Mouse (Mus musculus): Measurements from ENCODE around the gene 1600012H06Rik.
"Not testable (repeated sequence)": the region's sequence is repeated elsewhere in the genome, so short reads cannot be mapped to it uniquely, and the experiment has no call there.

DNA sequence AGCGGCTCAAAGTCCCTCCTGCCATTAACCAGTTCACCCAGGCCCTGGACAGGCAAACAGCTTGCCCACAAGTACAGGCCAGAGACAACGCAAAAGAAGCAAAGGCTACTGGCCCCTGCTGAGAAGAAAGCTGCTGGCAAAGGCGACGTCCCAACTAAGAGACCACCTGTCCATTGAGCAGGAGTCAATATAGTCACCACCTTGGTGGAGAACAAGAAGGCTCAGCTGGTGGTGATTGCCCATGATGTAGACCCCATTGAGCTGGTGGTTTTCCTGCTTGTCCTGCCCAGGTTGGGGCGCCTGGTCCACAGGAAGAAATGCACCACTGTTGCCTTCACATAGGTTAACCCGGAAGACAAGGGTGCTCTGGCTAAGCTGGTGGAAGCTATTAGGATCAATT is 803 bp upstream of the 1600012H06Rik start:
- not testable (repeated sequence) for TF ChIP-seq MAX (IDR thresholded peaks at IDR 0.05; ENCODE audit: low read depth); POLR2A (IDR thresholded peaks at IDR 0.05; ENCODE audit: insufficient read length, low read depth); USF1 (IDR thresholded peaks at IDR 0.05; ENCODE audit: low read depth); MYOG (IDR thresholded peaks at IDR 0.05; ENCODE audit: control insufficient read depth in 1 of 3, insufficient read depth in 1 of 3, insufficient read length in 2 of 3, low read depth in 2 of 3); POLR2AphosphoS2 (IDR thresholded peaks at IDR 0.05; ENCODE audit: insufficient read length, low read depth); CEBPB (IDR thresholded peaks at IDR 0.05; ENCODE audit: insufficient read depth, poor library complexity, severe bottlenecking)
